Mouse (Mus musculus) kidney, adult 2 months (tissue): ENCODE results near the gene Tmem199.

Experiments
- CTCF ChIP-seq: fragments of 200-500 bp; conservative IDR thresholded peaks from 2 replicates; pipeline ENCODE4 v1.5.1; 2011; ENCODE audit warnings: low read depth, mild to moderate bottlenecking, control low read depth, low read length, moderate library complexity, mixed read lengths; ENCODE audit not compliant: insufficient read depth, insufficient read length
- POLR2A ChIP-seq: fragments of 200-500 bp; IDR thresholded peaks from one replicate; pipeline ENCODE4 v1.6.1; 2011; ENCODE audit warnings: low read depth, low read length, control low read depth

DNA sequence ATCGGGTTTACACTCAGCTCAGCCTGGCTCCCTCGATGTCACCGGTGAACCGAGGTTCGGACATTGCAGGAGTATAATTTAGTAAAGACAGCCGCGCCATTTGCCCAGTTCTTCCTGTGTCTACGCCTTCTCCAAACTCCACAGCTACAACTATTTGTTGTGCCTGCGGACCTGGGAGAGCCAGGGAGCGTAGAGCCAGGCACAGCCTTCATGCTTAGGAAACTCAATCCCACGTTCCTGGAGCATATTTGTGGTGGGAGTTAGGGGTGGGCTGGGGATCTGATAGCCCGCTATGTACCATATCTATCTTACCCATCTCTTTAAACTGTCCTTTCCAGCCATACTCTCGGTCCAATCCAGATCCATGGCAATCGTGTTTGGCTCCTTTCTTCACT, 24.7 kb upstream of the Tmem199 start:
- no peak for TF ChIP-seq POLR2A
- TF ChIP-seq CTCF: no peak
